Mouse (Mus musculus) liver, embryonic 14.5 days (tissue): ENCODE data around the gene C3ar1. TPM values are rescaled to one million over a fixed set of nuclear protein-coding genes. Genes with fewer than 3 reads are reported as not detected.
A peak's percentile ranks its signal among the peaks of the same experiment; 100 is the strongest.

Source experiments
- ATAC-seq: fragments of 200-750 bp; cut with Nextera tagmentation; 2 replicates; pipeline ENCODE4 v1.8.0; 2017; ENCODE audit warnings: moderate number of reproducible peaks, mild to moderate bottlenecking, moderate library complexity; ENCODE audit not compliant: insufficient read depth
- DNase-seq, 3 experiments: peaks; one replicate each; pipeline ENCODE4 v3.0.0-alpha.2; 2012 to 2013; ENCODE audit warnings: low read depth in 3 of 3, low spot score in 3 of 3
- H3K27ac ChIP-seq: fragments of 300-500 bp; sonication (generic); 2 replicates; pipeline ENCODE4 v1.5.1; 2014; ENCODE audit warnings: moderate library complexity, mild to moderate bottlenecking, control low read depth, inconsistent platforms
- H3K27me3 ChIP-seq: fragments of 300-500 bp; sonication (generic); 2 replicates; pipeline ENCODE4 v1.6.1; 2014; ENCODE audit warnings: mild to moderate bottlenecking, low read length, moderate library complexity; ENCODE audit not compliant: control insufficient read depth, insufficient read depth
- H3K36me3 ChIP-seq: fragments of 300-500 bp; sonication (generic); replicated peaks from 2 replicates; pipeline ENCODE4 v1.6.1; 2014; ENCODE audit warnings: low read depth; ENCODE audit not compliant: control insufficient read depth, insufficient read depth
- H3K4me1 ChIP-seq, 2 experiments: fragments of 200-500 bp in 1 of 2; fragments of 300-500 bp in 1 of 2; sonication (generic) in 1 of 2; replicated peaks; 2 replicates each; pipeline ENCODE4 v1.6.1; 2012 to 2014; ENCODE audit warnings: antibody characterized with exemption in 1 of 2, inconsistent platforms in 1 of 2, low read length in 1 of 2; ENCODE audit not compliant: control insufficient read depth in 2 of 2, insufficient read depth in 2 of 2
- H3K4me2 ChIP-seq: fragments of 300-500 bp; sonication (generic); 2 replicates; pipeline ENCODE4 v1.6.1; 2014; ENCODE audit warnings: low read depth, mild to moderate bottlenecking, control low read depth, moderate library complexity
- H3K4me3 ChIP-seq, 2 experiments: fragments of 200-500 bp in 1 of 2; fragments of 300-500 bp in 1 of 2; sonication (generic) in 1 of 2; 2 replicates each; pipeline ENCODE4 v1.5.1; 2012 to 2014; ENCODE audit warnings: low read depth in 2 of 2, low read length in 2 of 2, mild to moderate bottlenecking in 2 of 2, control low read depth in 1 of 2, inconsistent platforms in 1 of 2, moderate library complexity in 1 of 2; ENCODE audit not compliant: insufficient read depth in 1 of 2
- H3K9ac ChIP-seq: fragments of 300-500 bp; sonication (generic); replicated peaks from 2 replicates; pipeline ENCODE4 v1.6.1; 2014; ENCODE audit warnings: mild to moderate bottlenecking, control low read depth, moderate library complexity
- H3K9me3 ChIP-seq: fragments of 300-500 bp; sonication (generic); 2 replicates; pipeline ENCODE4 v1.6.1; 2016; ENCODE audit warnings: low read length, mixed read lengths; ENCODE audit not compliant: control insufficient read depth
- CTCF ChIP-seq: IDR thresholded peaks from 2 replicates; pipeline ENCODE4 v1.5.1; 2016; ENCODE audit warnings: antibody characterized with exemption, low read depth, control low read depth
- EP300 ChIP-seq: IDR thresholded peaks from 2 replicates; pipeline ENCODE4 v1.6.1; 2016; ENCODE audit warnings: antibody characterized with exemption, low read depth
- WGBS: fragments of 180-500 bp; shearing (Covaris S2); extraction: QIAGEN DNeasy Blood & Tissue Kit; methylation state at CpG from one replicate; pipeline ENCODE4 v1.1.7; 2014; ENCODE audit not compliant: insufficient replicate concordance; 5-methylcytosine and 5-hydroxymethylcytosine counted together
- microRNA-seq: library from miRNA; unstranded; fragments of <30 nt; microRNA quantifications from one replicate; pipeline ENCODE4, GENCODE M21; 2016
- polyA plus RNA-seq, 2 experiments: library from polyadenylated mRNA; depleted of rRNA in 1 of 2; stranded (reverse) in 1 of 2; unstranded in 1 of 2; fragments of >200 nt; fragmentation: Nextera tagmentation in 1 of 2; extraction: Ambion mirVana in 1 of 2; gene quantifications; 2 replicates each; pipeline versions ENCODE4 v1.2.1 to v1.2.3; 2012 to 2014

C3ar1 gene
- polyA plus RNA-seq, 2 experiments, result 0.55 to 0.66 TPM

- ATAC-seq (peak; percentile 84), DNase-seq (peak in 1 of 3 experiments; percentile 43)
- TF ChIP-seq EP300 (no peak), CTCF (no peak)
- H3K4me1 ChIP-seq, result peaks cover 8 to 18% of the 10 kb centered on the region in 2 experiments
- no peaks in the 10 kb centered on the region for H3K27me3 ChIP-seq
- H3K9ac ChIP-seq, result peak within 1 kb of the TSS; percentile 95
- peak within 1 kb of the TSS; percentile 96 for H3K4me2 ChIP-seq
- H3K36me3 ChIP-seq, result no peaks in the 10 kb centered on the region
- peak within 1 kb of the TSS; percentile 61 to 81 for H3K4me3 ChIP-seq
- WGBS, result under 1% methylated on average over 43 of the region's 46 CpGs
- no peaks in the 10 kb centered on the region for H3K9me3 ChIP-seq
- H3K27ac ChIP-seq, result peak within 1 kb of the TSS; percentile 78
Observed at GRCm38 (mm10) chr6:122801301-122801800, 54.6 kb downstream of the C3ar1 start, which contains the start of gene Slc2a3. Slc2a3 (minus strand) TSS chr6:122801640.

DNA sequence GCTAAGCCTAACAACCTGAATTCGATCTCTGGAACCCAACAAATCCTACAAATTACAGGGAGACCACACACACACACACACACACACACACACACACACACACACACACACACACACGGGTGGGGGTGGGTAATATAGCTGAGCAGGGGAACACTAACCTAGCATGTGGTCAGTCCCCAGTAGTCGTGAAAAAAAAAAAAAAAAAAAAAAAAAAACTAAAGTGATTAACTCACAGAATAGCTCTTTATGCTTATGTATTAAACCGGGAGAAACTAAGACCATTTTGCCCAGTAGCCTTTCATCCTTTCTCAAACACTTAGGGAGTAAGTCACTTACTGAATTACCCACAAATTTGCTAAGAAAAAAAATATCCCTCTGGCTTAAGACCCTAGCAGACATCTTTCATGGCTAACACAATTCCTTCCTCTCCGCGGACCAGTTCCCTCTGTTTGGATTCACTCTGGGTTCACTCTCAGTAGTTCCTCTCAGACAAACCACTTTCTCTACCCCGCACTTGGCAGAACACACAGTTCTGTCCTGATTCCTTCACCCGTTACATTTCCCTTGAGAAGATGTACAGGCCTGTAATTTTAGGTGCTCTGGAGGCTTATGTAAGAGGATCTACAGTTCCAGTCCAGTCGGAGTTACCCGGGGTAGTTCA is 55.2 kb downstream of the C3ar1 start:
- Histone ChIP-seq H3K4me1 (peaks cover 8 to 18% of the 10 kb centered on the region in 2 experiments), H3K27me3 (no peaks in the 10 kb centered on the region), H3K36me3 (no peaks in the 10 kb centered on the region), H3K27ac (peak overlapping the region; percentile 78), H3K4me3 (peak overlapping the region; percentile 61 to 81), H3K9ac (peak overlapping the region; percentile 95), H3K9me3 (no peaks in the 10 kb centered on the region), H3K4me2 (peak overlapping the region; percentile 96)
- DNase-seq, result no peak
- TF ChIP-seq EP300 (no peak), CTCF (no peak)
- ATAC-seq, result peak; percentile 27
- 13% methylated on average over 10 of the region's 10 CpGs for WGBS

Small RNAs within 50 kb of the gene (microRNA-seq; reads per million reads assigned to microRNA genes)
- not detected for gene Mir7231

Other genes starting within 250 kb of the C3ar1 start
- 1.5 and 1.6 TPM in 2 replicates for gene Gdf3, start 246.1 kb downstream of the C3ar1 start, polyA plus RNA-seq (2012; rRNA removed)
- 2.2 and 2.8 TPM in 2 replicates for gene Gdf3, start 246.1 kb downstream of the C3ar1 start, polyA plus RNA-seq (2014; fragmentation: Nextera tagmentation; extraction: Ambion mirVana)
- not detected in 2 replicates for gene Dppa3, start 229.8 kb downstream of the C3ar1 start, polyA plus RNA-seq (2012; rRNA removed)
- not detected in 2 replicates for gene Dppa3, start 229.8 kb downstream of the C3ar1 start, polyA plus RNA-seq (2014; fragmentation: Nextera tagmentation; extraction: Ambion mirVana)
- gene Nanog, start 148.7 kb downstream of the C3ar1 start, polyA plus RNA-seq (2012; rRNA removed), result 0.01 TPM in 1 of 2 replicates, not detected in the other
- gene Nanog, start 148.7 kb downstream of the C3ar1 start, polyA plus RNA-seq (2014; fragmentation: Nextera tagmentation; extraction: Ambion mirVana), result not detected in 2 replicates
- 8.7 and 9.6 TPM in 2 replicates for gene Slc2a3, start 54.5 kb downstream of the C3ar1 start, polyA plus RNA-seq (2012; rRNA removed)
- gene Slc2a3, start 54.5 kb downstream of the C3ar1 start, polyA plus RNA-seq (2014; fragmentation: Nextera tagmentation; extraction: Ambion mirVana), result 13.9 and 16.0 TPM in 2 replicates
- 1.3 TPM in 2 replicates for gene Foxj2, start 36.2 kb downstream of the C3ar1 start, polyA plus RNA-seq (2012; rRNA removed)
- 1.1 and 1.3 TPM in 2 replicates for gene Foxj2, start 36.2 kb downstream of the C3ar1 start, polyA plus RNA-seq (2014; fragmentation: Nextera tagmentation; extraction: Ambion mirVana)
- 13.6 and 13.8 TPM in 2 replicates for gene Necap1, start 18.3 kb upstream of the C3ar1 start, polyA plus RNA-seq (2012; rRNA removed)
- gene Necap1, start 18.3 kb upstream of the C3ar1 start, polyA plus RNA-seq (2014; fragmentation: Nextera tagmentation; extraction: Ambion mirVana), result 17.9 and 20.1 TPM in 2 replicates
- 1.8 and 3.0 TPM in 2 replicates for gene Clec4a1, start 65.7 kb upstream of the C3ar1 start, polyA plus RNA-seq (2012; rRNA removed)
- gene Clec4a1, start 65.7 kb upstream of the C3ar1 start, polyA plus RNA-seq (2014; fragmentation: Nextera tagmentation; extraction: Ambion mirVana), result 4.1 and 5.9 TPM in 2 replicates
- gene Clec4a3, start 96.4 kb upstream of the C3ar1 start, polyA plus RNA-seq (2012; rRNA removed), result 0.92 and 1.3 TPM in 2 replicates
- 4.8 and 5.1 TPM in 2 replicates for gene Clec4a3, start 96.4 kb upstream of the C3ar1 start, polyA plus RNA-seq (2014; fragmentation: Nextera tagmentation; extraction: Ambion mirVana)
- gene Clec4a4, start 134.2 kb upstream of the C3ar1 start, polyA plus RNA-seq (2012; rRNA removed), result not detected in 2 replicates
- gene Clec4a4, start 134.2 kb upstream of the C3ar1 start, polyA plus RNA-seq (2014; fragmentation: Nextera tagmentation; extraction: Ambion mirVana), result 0.14 TPM in 1 of 2 replicates, not detected in the other
- gene Clec4b1, start 193.8 kb upstream of the C3ar1 start, polyA plus RNA-seq (2012; rRNA removed), result 0.06 TPM in 2 replicates
- not detected in 2 replicates for gene Clec4b1, start 193.8 kb upstream of the C3ar1 start, polyA plus RNA-seq (2014; fragmentation: Nextera tagmentation; extraction: Ambion mirVana)